Mouse (Mus musculus) adrenal gland, adult 18-20 months (tissue): ENCODE results near the gene Tmsb10. TPM values are rescaled to one million over a fixed set of nuclear protein-coding genes. Genes with fewer than 3 reads are reported as not detected.

Experiments used
- DNase-seq, 2 experiments: peaks; one replicate each; pipeline ENCODE4 v3.0.0; 2021 to 2022; ENCODE audit warnings: low spot score in 2 of 2
- total RNA-seq, 2 experiments: library from RNA; stranded (reverse); gene quantifications; 1 replicate in 1 of 2; 2 replicates in 1 of 2; pipeline ENCODE4 v1.2.3; 2021

The Tmsb10 gene
- total RNA-seq, 2 experiments from 2014 or later: 151 to 215 TPM

DNA sequence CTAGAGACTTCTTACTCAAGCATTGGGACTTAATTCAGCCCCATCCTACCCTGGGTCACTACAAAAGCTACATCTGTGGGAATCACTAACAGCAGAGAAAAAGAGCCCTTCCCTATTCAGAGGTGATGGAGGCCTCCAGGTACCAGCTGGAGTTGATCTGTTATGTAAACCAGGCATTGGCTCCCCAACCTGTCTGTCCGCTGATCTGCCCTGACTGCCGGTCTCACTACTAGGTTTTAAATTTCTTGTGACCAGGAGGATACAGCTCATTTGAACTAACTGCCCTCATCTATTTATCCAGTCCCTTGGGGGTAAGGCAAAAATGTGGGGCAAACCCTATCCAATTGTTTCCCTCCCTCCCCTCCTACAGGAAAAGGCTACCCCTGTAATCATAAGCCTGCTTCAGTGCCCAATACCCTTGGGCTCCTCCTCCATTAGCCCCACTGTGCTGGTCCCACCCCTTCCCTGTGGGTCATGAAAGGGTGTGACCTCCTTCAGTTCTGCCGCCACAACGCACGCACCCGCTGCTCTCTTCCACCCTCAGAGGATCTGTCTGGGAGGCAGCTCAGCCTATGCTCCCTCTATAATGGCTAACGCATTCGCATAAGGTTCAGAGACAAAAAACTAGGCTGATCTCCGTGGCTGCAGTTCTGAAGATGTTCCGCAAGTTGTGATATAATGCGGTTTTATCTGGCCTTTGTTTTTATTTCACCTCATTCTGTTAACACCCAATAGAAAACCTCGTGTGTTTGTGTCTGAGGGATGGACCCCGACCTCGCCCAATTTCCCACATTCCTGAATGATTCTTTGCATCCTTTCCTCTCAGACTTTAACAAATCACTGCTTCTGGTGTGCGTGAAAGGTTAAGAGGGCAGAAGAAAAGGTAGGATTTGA is 2.1 kb downstream of the Tmsb10 start:
- DNase-seq: no peak

DNA sequence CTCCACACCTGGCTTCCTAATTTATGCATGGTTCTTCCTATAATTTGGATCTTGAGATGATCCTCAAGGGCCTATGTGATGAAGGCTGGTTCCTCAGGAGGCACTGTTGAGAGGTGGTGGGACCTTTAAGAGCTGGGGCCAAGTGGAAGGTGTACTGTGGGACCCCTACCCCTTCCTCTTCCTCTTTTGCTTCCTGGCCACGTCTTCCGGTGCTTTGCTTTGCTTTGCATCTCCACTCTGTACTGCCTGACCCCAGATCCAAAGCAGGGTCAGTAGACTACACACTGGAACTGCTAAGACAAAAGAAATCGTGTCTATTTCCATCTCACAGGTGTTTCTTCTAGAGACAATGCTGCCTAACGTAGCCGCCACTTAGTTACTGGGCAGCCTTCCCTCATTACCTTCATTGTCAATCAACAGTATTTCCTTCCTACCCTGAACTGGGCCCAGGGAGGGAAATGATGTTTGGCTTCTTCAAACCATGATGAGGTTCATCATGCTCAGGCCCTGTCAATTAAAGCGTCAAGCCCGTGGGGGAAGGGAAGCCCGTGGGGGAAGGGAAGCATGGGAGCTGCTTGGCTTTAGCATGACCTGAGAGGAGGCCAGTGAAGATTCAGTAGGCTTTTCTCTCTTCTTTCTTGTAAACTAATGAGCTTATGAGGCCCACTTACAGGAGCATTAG is 2.9 kb downstream of the Tmsb10 start:
- DNase-seq: no peak

DNA sequence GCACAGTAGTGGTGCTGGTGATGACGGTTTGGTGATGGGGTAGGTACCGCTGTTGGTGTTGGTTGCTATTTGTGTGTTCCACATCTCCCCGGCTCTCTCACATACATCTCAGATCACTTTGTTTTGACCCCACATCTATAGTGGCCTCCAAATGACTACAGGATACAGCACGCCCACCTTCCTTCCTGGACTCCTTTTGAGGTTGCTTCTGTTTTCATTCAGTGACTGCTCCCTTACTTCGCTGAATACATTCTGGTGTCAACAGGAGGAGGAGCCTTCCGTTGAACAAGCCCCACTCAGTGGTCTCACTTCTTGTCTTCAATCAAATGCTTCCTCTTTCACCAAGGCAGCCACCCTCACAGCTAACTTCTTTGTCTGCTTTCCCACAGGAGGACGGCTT is 3.8 kb downstream of the Tmsb10 start:
- no peak for DNase-seq

DNA sequence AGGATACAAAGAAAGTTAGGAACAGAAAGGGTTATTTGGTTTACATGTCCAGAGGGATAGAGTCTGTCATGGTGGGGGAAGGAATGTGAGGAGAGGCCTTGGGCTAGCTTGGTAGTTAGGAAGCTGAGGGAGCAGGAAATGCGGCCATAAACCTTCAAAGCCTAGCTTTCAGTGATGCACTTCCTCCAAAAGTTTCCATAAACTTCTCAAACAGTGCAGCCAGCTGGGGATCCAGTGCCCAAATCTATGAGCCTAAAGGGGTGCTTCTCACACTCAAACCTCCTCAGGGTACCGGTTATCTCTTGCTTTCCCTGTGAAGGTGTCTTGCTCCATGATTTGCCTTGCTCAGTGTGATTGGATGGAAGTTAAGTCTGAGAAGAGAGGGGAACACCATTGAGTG is 5.6 kb downstream of the Tmsb10 start:
- no peak for DNase-seq

DNA sequence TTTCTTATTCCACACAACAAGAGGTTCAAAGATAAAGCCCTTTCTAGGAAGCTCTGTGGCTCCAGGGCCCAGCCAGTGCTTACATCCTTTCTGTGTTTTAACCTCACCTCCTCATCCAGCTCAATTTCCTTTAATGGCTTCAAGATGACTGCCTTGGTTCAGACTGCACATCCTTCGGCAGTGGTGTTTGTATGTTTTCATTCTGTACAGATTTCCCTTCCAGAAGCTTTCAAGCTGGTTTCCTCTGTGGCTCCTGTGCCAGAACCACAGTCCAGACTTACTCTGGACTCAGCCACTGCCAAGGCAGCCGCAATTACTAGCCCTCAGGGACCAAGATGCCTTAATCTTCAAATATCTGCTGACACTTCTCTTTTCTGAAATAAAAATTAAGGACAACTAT is 6.3 kb downstream of the Tmsb10 start:
- DNase-seq: no peak

DNA sequence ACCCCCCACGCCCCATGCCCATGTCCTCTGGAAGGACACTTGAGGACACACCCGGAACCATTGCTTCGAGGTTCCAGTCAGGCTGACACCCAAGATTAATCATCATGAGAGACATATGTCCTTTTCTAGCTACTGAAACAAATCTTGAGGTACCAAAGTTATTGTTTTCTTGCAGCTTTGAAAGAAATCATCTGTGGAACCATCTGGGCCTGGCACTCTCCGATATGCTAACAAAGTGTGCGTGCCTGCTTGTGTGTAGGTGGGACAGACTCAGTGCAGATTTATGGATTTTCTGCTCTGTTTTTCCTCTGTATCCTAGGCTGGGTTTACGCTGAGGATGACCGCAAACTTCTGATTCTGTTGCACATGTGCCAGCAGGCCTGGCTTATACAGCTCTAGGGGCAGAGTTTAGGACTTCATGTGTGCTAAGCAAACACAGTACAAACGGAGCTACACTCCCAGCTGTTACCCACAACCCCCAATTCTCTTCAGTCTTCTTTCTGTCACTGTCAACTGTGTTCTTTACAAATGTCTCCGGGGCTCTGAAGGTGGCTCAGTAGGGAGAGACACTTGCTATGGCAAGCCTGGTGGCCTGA is 9.3 kb downstream of the Tmsb10 start:
- DNase-seq: no peak

DNA sequence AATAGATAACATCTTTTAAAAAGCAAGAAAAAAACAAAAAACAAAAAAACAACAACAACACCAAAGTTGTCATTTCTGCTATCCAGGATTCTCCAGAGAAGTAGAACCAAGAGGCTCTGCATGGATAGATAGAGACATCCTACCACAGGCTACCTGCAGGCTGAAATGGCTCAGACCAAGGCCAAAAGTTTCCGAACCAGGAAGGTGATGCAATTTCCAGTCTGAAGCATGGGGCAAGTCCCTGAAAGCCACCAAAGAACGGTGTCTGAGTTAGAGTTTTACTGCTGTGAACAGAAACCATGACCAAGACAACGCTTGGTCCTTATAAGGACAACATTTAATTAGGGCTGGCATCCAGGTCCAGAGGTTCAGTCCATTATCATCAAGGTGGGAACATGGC is 10.2 kb downstream of the Tmsb10 start:
- no peak for DNase-seq

DNA sequence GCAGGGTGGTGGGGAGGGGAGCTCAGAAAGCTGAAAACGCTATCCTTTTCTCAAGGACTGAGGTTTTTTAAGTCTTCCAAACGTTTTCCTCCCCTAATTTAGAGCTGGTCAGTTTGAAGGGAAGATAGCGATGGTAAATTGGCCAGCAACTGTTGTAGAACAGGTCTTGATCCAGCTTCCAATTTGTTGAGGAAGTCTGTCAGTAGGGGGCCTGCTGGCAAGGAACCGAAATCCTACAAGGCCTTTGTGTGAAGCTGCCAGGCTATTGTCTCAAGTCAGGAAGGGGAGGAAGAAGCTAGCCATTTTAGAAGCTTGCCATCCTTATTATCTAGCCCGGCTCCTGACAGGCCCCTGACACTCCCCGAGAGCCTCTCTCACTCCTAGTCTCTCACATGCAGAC is 10.6 kb downstream of the Tmsb10 start:
- no peak for DNase-seq

DNA sequence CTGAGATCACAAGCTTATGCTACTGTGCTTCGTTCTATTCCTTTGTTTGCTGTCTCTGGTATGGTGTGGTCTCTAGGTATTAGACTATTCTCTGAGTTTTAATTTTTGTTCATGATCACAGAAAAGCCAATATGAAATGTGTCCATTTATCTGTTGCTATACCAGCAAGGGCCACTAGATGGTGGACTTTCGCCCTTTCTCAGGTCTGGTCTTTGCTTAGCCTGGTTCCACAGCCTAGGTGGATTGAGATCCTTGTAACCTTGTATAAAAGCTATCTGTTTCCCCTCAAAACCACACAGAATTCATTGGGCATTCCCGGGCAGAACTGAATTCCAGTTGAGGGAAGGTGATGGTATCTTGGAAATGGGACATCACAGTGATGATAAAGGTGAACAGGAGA is 18.1 kb downstream of the Tmsb10 start:
- peak; percentile 52 to 65 for DNase-seq

DNA sequence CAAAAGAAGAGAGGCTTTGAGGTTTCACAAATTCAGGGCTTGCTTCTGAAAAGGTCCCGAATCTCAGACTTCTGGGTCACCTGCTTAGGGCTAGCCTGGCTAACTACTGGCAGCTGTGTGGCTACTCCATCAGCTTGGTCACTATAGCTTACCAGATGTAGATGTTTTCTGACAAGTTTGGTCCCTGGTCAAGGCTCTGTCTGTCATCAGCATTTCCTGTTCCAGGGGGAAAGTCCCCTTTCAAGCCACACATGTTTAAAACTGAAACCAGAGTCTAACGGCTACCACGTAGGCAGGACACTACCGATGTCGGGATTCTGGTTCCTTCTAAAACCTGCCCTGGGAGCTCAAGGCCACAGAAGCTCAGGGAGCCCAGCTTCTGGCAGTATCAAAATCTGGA is 20.7 kb downstream of the Tmsb10 start:
- DNase-seq: no peak

DNA sequence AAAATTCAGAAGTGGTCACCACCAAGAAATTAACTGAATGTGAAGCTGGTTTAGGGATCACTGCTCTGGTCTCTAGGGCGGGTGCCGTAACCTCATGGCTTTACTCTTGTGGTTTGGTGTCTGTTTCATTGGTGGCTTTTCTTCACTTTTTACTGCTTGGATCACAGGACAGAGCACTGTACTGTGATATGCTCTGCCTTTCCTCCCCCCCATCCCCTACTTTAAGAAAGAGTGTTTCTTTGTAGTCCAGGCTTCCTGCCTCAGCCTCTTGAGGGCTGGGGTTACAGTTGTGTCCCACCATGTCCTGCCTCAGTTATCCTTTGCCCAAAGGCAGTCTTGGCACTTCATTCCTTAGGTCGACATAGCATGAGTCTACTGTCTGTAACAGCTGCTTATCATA is 21.1 kb downstream of the Tmsb10 start:
- DNase-seq: no peak

DNA sequence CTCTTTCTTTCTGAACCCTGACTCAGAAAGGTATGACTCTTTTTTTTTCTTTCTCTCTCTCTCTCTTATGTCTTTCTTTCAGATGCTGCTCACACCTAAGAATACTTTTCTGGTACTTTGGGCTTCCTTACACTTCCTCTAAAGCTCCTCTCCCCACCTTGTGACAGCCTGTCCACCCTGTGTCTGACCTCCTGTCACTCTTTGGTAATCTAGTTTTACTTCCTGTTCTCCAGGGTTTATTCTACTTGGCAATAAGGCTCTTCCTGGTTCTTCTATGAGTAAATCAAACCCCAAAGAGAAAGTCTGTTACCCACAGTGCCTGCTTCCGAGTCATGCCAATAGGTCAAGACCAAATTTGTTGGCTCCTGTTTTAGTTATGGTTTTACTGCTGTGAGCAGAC is 25.6 kb downstream of the Tmsb10 start:
- DNase-seq: no peak

DNA sequence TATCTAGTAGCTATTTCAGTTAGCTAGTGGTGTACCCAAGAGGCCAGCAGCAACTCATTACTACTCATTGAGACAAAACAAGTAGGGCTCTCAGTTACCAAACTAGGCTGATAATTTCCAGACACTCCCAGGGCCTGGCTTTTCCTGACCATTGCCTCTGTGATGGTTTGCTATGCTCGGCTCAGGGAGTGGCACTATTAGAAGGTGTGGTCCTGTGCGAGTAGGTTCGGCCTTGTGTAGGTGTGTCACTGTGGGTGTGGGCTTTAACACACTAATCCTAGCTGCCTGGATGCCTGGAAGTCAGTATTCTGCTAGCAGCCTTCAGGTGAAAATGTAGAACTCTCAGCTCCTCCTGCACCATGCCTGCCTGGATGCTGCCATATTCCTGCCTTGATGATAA is 27.0 kb downstream of the Tmsb10 start:
- no peak for DNase-seq

DNA sequence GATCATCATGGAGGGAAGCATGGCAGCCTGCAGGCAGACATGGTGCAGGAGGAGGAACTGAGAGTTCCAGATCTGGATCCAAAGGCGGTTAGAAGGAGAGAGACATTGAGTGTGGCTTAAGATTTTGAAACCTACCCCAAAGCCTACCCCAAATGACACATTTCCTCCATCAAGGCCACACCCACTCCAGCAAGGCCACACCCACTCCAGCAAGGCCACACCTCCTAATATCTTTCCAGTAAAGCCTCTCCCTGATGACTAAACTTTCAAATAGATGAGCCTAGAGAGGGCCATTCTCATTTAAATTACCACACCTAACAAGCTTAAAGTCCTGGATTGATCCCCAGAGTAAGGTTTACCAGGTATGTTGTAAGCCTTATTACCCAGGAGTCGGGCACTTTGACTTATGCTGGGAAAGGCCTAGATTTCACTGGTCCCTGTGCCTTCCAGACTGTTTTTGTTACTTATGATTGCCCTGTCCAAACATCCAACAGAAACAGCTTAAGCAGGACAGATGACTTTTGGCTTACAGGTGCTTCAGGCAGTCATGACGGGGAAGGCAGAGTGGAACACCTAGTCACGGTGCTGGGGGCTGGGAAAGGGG is 28.7 kb downstream of the Tmsb10 start:
- no peak for DNase-seq

DNA sequence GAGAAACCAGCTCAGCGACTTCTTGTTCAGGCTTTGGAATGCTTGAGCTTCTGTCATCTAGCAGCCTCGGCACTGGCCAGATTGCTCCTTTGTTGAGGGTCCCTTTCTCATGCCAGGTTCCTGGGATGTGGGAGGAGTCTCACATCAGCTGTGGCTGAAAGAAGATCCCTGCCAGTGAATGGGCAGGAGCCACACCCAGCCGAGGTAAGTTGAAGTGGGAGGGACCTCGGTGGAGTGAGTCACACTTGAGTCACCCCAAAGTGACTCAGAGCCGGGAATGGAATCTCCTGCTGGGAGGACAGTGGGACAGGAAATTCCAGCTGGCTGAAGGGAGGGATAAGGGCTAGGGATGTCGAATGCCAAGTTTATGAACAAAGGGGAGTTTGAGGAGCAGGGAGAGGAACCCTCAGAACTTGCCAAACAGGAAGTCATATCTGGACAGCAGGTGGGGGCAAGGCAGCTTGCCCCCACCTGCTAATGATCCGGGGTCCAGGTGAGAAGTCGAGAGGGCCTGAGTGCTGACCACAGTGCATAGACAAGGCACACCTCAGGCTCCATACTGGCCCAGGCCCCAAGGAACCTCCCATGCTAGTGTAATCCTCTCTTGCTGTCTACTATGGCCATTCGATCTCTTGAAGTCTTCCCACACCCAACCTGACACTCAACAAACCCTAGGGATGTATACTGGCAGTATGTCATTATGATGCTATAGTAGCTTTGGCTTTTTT is 31.6 kb downstream of the Tmsb10 start:
- DNase-seq: peak; percentile 39 to 41

DNA sequence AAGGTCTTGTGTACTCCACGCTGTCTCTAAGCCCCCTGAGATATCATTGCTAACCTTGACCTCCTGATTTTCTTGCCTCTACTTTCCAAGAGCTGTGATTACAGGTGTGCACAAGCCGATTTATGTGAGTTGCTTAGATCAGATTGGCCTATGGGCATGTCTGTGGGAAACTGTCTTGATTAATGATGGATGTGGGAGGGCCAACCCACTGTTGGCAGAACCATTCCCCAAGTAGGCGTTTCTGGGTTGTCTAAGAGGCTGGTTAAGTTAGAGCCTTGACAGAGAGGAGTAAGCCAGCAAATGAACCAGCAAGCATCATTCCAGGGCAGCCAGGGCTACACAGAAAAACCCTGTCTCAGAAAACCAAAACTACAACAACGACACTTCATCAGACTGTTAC is 32.5 kb downstream of the Tmsb10 start:
- no peak for DNase-seq

DNA sequence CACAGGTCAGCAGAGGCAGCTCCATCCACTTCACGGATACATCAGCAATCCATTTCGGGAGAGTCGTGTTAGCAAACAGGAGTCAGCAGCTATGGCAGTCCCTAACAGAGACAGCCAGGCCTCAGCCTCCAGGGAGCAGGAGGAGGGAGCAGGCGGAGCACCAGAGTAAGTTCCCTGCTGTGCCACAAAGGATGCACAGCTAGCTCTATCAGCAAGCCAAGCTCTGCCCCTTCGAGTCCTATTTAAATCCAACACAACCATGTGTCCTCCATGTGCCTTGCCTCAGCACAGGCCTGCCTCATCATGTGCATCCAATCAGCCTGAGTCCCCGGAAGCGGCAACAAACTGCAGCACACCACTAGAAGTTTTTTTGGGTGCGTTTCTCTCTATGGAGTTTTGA is 35.2 kb downstream of the Tmsb10 start:
- DNase-seq: no peak

DNA sequence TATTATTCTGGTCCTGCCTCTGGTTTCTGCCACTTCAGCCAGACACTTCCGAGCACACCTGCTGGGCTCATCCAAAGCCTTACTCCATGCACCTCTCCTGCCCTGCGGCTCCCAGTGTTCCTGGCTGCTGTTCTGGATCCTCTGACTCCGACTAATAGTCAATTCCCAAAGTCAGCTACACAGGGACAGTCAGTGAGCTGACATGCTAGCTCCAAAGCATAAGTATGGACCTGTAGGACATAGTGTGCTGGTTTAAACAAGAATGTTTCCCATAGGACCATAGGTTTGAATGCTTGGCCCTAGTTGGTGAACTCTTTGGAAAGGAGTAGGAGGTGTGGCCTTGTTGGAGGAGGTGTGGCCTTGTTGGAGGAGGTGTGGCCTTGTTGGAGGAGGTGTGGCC is 37.5 kb downstream of the Tmsb10 start:
- no peak for DNase-seq

DNA sequence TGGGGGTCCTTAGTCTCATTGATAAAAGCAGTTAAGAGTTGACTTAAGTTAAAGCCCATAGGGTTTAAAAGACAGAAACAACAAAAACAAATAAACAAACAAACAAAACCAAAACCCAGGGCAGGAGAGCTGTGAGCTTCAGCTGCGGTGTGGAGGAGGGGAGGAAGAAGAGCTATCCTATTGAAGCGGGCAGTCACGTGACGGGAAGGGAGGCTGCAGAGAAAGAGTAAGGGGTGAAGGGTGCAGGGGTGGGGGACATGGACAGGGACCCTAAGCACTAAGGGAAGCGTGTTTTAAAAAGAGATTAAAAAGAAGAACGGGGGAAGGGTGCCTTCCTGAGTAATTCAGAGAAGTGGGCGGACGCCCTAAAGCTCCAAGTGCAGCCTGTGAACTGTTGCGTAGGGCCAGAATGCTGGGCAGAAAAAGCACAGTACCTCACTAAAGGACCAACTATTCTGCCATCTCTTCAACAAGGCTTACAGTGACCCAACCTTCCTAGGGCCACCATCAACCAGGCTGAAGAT is 40.0 kb downstream of the Tmsb10 start:
- DNase-seq: no peak

DNA sequence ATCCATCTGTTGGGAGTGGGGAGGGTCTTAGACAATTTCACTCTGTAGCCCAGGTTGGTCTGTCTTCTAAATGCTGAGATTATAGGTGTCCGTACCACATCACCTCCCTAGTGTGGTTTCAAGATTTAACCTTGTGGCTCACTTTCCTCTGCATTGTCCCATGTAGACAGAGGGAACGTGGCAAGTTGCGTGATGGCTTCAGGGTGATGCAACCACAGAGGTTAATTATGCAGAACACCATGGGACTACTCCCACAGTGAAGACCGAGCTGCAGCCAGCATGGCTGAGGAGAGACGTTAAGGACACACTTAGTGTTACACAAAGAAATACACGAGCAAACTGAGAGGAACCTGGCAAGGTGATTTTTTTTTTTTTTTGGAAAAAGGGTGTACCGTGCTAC is 42.2 kb downstream of the Tmsb10 start:
- no peak for DNase-seq
